Mouse (Mus musculus) forebrain, embryonic 15.5 days (tissue): ENCODE measurements around the gene Apol9a. TPM values are rescaled to one million over a fixed set of nuclear protein-coding genes. Genes with fewer than 3 reads are reported as not detected.
"Not testable (repeated sequence)": the region's sequence is repeated elsewhere in the genome, so short reads cannot be mapped to it uniquely, and the experiment has no call there.

Experiments used
- ATAC-seq: fragments of 200-750 bp; cut with Nextera tagmentation; replicated peaks from 2 replicates; pipeline ENCODE4 v1.8.0; 2017; ENCODE audit warnings: mild to moderate bottlenecking, moderate TSS enrichment, moderate library complexity
- H3K27ac ChIP-seq: fragments of 300-500 bp; sonication (generic); replicated peaks from 2 replicates; pipeline ENCODE4 v1.5.1; 2015; ENCODE audit warnings: mild to moderate bottlenecking, inconsistent platforms
- H3K27me3 ChIP-seq: fragments of 300-500 bp; sonication (generic); 2 replicates; pipeline ENCODE4 v1.6.1; 2015; ENCODE audit warnings: inconsistent platforms
- H3K36me3 ChIP-seq: fragments of 300-500 bp; sonication (generic); 2 replicates; pipeline ENCODE4 v1.6.1; 2015; ENCODE audit warnings: mild to moderate bottlenecking, inconsistent platforms
- H3K4me1 ChIP-seq: fragments of 300-500 bp; sonication (generic); 2 replicates; pipeline ENCODE4 v1.6.1; 2015; ENCODE audit warnings: inconsistent platforms
- H3K4me2 ChIP-seq: fragments of 300-500 bp; sonication (generic); replicated peaks from 2 replicates; pipeline ENCODE4 v1.6.1; 2015; ENCODE audit warnings: mild to moderate bottlenecking, inconsistent platforms
- H3K4me3 ChIP-seq: fragments of 300-500 bp; sonication (generic); 2 replicates; pipeline ENCODE4 v1.5.1; 2015; ENCODE audit warnings: mild to moderate bottlenecking, inconsistent platforms
- H3K9ac ChIP-seq: fragments of 300-500 bp; sonication (generic); replicated peaks from 2 replicates; pipeline ENCODE4 v1.6.1; 2015; ENCODE audit warnings: mild to moderate bottlenecking, inconsistent platforms
- H3K9me3 ChIP-seq: fragments of 300-500 bp; sonication (generic); 2 replicates; pipeline ENCODE4 v1.6.1; 2016; ENCODE audit warnings: inconsistent platforms
- WGBS: fragments of 180-500 bp; shearing (Covaris S2); methylation state at CpG from one replicate; pipeline ENCODE4 v1.1.7; 2015; ENCODE audit warnings: mixed read lengths; 5-methylcytosine and 5-hydroxymethylcytosine counted together
- polyA plus RNA-seq: library from polyadenylated mRNA; unstranded; fragments of >200 nt; fragmentation: Nextera tagmentation; extraction: Ambion mirVana; gene quantifications from 2 replicates; pipeline ENCODE4 v1.2.1, GENCODE M21; 2015

Apol9a gene
- polyA plus RNA-seq, result 0.11 and 0.19 TPM in 2 replicates

DNA sequence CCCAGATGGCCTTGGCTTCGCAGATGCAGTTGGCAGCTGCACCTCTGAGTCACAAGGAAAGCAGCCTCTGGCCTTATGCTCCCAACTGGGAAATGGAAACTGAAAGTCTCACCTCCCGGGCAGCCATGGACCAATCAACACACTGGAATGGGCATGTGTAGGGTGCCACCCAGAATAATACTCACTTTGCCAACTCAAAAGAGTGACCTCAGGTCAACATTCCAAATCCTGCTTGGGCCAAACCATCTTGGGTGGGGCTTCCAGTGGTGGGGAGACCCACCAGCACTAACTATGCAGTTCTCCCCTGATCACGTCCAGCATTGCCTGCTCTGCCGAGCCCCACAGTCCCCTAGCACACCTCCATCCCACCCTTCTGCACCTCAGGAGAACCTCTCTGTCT is at the start of gene Apol9a:
Apol9a (minus strand) TSS at position 101 of the 400 bp plus-strand sequence.
- not testable (repeated sequence) for H3K27ac ChIP-seq, H3K9me3 ChIP-seq, H3K4me1 ChIP-seq, ATAC-seq, H3K27me3 ChIP-seq, H3K4me2 ChIP-seq, H3K9ac ChIP-seq, H3K36me3 ChIP-seq, H3K4me3 ChIP-seq
- 100% methylated on average over 1 of the region's 4 CpGs for WGBS

DNA sequence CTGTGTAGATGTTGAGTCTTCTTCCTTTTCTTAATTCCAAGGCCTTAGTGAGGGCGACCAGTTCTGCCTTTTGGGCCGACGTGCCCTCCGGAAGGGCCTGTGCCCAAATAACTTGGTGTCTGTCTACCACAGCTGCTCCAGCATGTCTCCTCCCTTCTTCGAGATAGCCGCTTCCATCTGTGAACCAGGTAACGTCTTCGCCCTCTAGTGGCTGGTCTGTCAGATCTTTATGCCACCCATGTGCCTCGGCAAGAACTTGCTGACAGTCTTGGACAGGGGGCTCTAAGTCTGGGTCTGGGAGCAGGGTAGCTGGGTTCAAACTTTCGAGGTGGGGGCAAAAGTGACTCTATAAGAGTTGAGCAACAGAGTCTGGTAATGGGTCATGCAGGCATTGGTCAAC is 39.0 kb upstream of the Apol9a start:
- H3K27me3 ChIP-seq, H3K9ac ChIP-seq, H3K36me3 ChIP-seq, H3K4me2 ChIP-seq, H3K4me3 ChIP-seq, H3K4me1 ChIP-seq, ATAC-seq, H3K27ac ChIP-seq, H3K9me3 ChIP-seq: not testable (repeated sequence)
- 59% methylated on average over 10 of the region's 10 CpGs for WGBS

DNA sequence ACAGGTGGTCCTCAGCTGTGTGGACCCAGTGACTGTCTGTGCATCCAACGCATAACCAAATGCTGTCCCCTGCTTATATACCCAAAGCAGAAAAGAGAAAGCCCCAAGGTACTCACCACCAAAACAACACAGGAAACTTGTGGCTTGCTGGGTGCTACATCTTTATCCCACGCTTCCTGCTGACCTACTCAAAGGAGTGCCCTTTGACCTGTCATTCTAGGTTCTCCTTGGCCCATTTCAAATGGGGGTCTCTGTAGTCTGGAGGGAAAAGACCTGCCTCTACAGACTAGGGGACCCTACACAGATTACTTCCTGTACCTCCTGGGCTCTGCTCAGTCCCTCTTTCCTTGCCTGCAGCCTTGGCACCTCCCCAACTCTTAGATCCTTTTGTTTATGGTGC is 36.5 kb upstream of the Apol9a start, which contains the start of gene Apol7b:
Apol7b (minus strand) TSS at position 101 of the 400 bp plus-strand sequence.
- not testable (repeated sequence) for H3K4me2 ChIP-seq

DNA sequence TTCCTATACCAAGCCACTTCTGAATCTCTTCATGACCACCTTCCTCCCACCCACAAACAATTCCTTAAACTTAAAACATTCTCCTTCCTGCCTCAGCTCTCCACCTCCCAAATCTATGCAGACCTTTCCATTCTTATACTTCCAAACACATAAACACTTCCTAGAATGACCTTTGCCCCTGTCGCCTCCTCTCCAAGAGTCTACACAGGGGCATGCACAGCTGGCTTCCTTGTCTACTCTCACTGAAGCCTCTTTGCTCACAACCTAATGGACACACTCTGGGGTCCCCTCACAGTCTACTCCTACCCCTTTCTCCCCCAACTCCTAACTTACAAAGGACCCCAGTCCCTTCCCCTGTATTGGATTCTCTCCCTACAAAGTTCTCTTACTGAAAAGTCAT is 34.7 kb upstream of the Apol9a start:
- ATAC-seq, H3K36me3 ChIP-seq, H3K9me3 ChIP-seq, H3K9ac ChIP-seq, H3K4me3 ChIP-seq, H3K4me2 ChIP-seq, H3K27ac ChIP-seq, H3K4me1 ChIP-seq, H3K27me3 ChIP-seq: not testable (repeated sequence)
- 77% methylated on average over 1 of the region's 1 CpGs for WGBS

More for the DNA sequence above, 36.5 kb upstream of the Apol9a start, which contains the start of gene Apol7b:
- H3K4me3 ChIP-seq, H3K9ac ChIP-seq, H3K27ac ChIP-seq, H3K9me3 ChIP-seq, H3K36me3 ChIP-seq, H3K4me1 ChIP-seq, ATAC-seq, H3K27me3 ChIP-seq: not testable (repeated sequence)
- 91% methylated on average over 2 of the region's 2 CpGs for WGBS

DNA sequence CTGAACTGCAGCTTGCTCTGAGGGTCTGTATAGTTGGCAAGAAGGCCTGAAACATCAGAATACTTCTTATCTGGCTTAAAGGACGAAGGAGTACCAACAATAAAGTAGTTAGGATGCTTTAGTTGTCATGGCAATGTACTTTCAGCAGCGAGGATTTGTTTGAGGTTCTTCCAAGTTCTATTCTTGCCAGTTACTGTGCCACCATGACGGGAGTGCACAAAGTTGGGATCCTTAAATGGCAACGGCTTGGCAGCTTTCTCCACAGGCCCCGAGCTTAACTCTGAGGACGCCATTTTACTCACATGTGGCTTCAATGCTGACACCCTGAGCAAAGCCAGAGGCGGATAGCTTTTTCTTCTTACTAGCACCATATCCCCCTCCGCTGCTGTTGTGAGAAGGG is 33.8 kb upstream of the Apol9a start:
- H3K27ac ChIP-seq, ATAC-seq, H3K9me3 ChIP-seq, H3K9ac ChIP-seq, H3K4me3 ChIP-seq, H3K4me2 ChIP-seq, H3K36me3 ChIP-seq, H3K27me3 ChIP-seq, H3K4me1 ChIP-seq: not testable (repeated sequence)
- 55% methylated on average over 8 of the region's 8 CpGs for WGBS

DNA sequence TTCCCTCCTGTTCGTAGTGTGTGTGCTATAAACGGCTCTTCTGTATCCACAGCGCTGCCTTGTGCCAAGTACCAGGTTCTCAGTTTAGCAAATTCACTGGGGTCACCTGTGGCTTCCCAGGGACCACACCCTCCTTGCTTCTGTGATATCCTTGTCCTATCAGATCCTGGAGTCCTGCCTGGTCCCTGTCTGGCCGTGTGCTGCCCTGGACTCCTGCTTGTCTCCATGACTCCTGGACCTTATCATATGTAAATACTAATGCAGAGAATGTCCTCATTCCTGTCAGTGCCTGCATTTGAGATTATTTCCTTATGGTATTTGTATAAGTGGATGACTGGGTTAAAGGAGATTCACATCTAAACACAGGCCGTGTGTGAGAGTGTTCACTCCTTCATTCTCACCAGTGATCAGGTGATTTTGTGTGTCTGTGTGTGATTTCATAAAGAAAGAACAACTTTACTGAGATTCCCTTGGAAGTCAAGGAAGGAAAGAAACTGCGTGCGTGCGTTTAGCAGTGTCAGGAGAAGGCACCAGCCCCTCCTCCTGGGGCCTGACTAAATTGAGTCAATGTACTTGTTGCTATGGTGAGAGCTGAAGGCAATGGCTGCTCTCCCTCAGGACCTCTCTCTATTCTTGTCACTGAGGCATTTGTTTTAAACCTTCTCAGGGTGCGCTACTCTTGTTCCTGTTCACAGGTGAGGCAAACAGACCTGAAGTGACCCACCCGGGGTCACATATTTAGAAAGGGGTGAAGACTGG is 17.9 kb upstream of the Apol9a start:
- not testable (repeated sequence) for H3K27ac ChIP-seq, H3K27me3 ChIP-seq, H3K4me1 ChIP-seq, H3K9me3 ChIP-seq, H3K4me3 ChIP-seq, ATAC-seq, H3K36me3 ChIP-seq, H3K9ac ChIP-seq, H3K4me2 ChIP-seq
- 75% methylated on average over 9 of the region's 10 CpGs for WGBS

DNA sequence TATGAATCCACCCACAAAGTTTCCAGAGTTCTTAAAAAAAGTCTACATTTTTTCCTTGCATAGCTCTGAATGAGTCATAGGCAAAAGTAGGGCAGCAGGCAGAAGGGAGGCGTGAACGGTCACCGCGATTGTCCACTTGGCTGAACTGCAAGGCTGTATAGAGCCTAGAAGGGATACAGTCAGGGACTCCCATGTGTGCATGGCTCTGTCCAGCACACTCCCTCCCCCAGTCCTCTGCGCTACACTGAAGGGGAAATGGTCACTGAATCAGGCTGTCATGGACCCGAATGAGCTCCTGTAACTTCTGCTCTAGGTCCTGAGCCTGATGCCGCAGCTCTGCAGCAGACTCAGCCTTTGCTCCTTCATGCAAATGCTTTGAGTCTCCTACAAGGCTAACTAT is 12.0 kb upstream of the Apol9a start:
- not testable (repeated sequence) for H3K4me1 ChIP-seq, H3K36me3 ChIP-seq, H3K27me3 ChIP-seq, H3K4me2 ChIP-seq, H3K9ac ChIP-seq, H3K27ac ChIP-seq, H3K4me3 ChIP-seq, H3K9me3 ChIP-seq, ATAC-seq
- WGBS, result 93% methylated on average over 5 of the region's 7 CpGs

DNA sequence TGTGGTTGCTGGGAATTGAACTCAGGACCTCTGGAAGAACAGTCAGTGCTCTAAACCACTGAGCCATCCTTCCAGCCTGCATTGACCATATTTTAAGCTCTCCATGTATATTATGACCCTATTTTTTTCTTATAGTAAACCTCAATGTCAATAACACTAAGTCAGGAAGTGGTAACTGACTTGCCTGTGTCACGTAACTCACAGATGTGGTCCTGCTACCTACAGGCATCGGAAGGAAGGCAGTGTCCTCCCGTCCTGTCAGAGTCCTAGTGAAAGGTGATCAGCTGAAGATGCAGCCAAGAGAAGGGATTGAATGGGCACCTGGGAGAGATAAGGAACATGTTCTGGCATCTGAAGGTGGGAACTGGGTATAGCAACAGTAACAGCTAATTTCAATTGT is 8.7 kb upstream of the Apol9a start:
- not testable (repeated sequence) for H3K9ac ChIP-seq, H3K4me3 ChIP-seq, H3K4me2 ChIP-seq, H3K9me3 ChIP-seq, ATAC-seq, H3K36me3 ChIP-seq, H3K27me3 ChIP-seq, H3K4me1 ChIP-seq, H3K27ac ChIP-seq
- no CpG with 5 or more reads among the region's 3 CpGs for WGBS

DNA sequence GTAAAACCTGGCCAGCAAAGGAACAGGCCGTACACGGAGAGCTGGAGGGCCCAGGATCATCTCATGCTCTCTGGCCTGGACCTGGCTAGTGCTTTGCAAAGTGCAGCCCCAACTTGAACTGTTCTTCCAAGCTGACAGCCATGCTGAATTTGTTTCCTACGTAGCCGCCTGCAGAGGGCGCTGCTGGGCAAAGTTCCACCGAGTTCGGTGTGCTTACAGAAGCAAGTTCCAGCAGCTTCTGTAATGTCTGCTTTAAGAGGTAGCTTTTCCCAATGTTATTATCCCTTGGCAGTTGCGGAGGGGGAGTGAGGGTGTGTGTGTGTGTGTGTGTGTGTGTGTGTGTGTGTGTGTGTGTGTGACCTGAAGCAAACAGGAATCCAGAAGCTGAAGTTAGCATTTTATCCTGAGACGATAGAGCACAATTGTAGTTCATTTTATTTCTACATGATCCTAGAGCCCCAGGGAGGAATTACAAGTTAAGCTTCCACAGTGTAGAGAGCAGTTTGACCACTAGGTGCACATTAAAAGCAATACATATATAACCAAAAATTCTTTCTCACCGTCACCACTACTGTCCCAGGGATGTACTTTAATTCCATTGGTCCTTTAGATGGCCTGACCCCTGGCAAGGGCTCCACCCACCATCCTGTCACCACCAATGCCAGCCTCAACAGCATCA is 5.9 kb upstream of the Apol9a start:
- H3K27me3 ChIP-seq, H3K4me2 ChIP-seq, H3K9ac ChIP-seq, H3K27ac ChIP-seq, H3K4me3 ChIP-seq, H3K4me1 ChIP-seq, H3K36me3 ChIP-seq, H3K9me3 ChIP-seq, ATAC-seq: not testable (repeated sequence)
- WGBS, result 15% methylated on average over 5 of the region's 10 CpGs

DNA sequence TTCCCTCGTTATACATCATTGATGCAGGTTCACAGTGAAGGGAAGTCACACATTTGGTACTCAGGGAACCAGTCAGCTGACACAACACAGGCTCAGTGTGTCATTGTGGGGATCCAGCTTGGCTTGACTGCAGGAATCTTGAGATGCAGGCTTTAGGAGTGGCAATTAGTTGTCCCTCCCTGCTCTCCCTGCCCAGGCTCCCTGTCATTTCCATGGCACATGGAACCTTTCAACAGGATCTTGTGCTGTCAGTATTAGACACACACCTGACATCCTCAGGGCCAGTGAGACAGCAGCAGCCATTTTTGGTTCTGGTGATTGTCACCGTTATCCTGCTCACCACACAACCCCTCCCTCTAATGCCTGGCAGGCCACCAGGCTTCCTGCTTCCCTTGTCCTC is 4.7 kb upstream of the Apol9a start:
- not testable (repeated sequence) for H3K36me3 ChIP-seq, H3K4me3 ChIP-seq, H3K27me3 ChIP-seq, H3K9ac ChIP-seq, H3K27ac ChIP-seq, H3K4me1 ChIP-seq, H3K4me2 ChIP-seq, ATAC-seq, H3K9me3 ChIP-seq
- WGBS, result 66% methylated on average over 2 of the region's 2 CpGs

DNA sequence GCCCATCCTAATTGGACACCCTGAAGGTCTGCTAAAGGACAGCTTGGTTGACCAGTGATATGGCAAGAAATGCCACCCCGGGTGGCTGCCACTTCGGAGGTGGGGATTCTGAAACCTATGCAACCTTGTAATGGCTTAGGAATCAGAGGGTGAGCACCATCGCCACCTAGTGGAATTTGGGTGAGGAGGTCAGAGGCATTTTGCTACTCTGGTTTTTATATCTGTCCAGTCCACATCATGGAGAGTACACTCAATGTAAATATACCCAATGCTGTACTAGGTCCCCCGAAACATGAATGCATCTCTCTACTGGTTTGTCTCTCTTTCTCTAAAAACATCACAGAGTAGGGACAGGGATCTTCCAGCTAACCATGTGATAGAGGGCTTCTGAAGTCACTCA is 1.8 kb upstream of the Apol9a start:
- ATAC-seq, H3K9me3 ChIP-seq, H3K4me1 ChIP-seq, H3K27me3 ChIP-seq, H3K4me2 ChIP-seq, H3K4me3 ChIP-seq, H3K27ac ChIP-seq, H3K36me3 ChIP-seq, H3K9ac ChIP-seq: not testable (repeated sequence)
- 18% methylated on average over 4 of the region's 4 CpGs for WGBS

DNA sequence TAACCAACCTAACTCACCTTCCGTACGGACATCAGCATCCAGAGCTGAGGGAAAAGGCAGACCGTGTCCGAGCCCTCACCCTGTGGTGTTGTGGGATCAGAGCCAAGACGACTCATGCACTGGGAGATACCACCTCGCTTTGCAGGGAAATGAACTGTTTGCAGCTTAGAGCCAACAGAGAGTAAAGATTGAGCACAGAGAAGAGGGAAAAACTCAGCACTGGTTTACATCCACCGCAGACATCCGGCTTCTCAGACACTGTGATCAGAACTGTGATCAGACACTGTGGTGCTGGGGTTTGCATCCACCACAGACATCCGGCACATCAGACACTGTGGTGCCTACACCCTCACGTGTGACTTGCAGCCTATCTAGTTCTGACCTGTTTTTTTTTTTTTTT is 4.6 kb downstream of the Apol9a start:
- not testable (repeated sequence) for H3K36me3 ChIP-seq, H3K27me3 ChIP-seq, H3K9ac ChIP-seq, H3K27ac ChIP-seq, H3K9me3 ChIP-seq, H3K4me1 ChIP-seq, H3K4me2 ChIP-seq, H3K4me3 ChIP-seq, ATAC-seq
- 76% methylated on average over 10 of the region's 10 CpGs for whole genome bisulfite sequencing

DNA sequence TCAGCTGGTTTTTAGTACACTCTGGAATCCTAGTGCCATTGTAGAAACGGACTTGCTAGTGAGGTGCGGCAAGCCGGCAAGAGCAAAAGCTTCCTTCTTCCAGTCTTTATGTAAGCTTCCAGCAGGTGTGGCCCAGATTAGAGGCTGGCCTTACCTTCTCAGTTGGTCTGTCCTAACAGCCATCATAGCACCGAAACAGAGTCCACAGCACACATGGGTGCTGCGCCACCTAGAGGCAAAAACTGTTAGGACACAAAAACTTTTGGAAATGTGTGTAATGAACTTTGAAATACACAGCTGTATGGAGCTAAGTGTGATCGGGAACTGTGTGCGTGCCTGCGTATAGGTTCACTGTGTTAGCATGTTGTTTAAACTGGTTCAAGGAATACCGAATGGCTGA is 11.9 kb downstream of the Apol9a start, which contains the start of gene Apol7a:
Apol7a (minus strand) TSS at position 84 of the 400 bp plus-strand sequence.
- H3K27ac ChIP-seq, H3K9me3 ChIP-seq, ATAC-seq, H3K4me2 ChIP-seq, H3K36me3 ChIP-seq, H3K9ac ChIP-seq, H3K27me3 ChIP-seq, H3K4me1 ChIP-seq, H3K4me3 ChIP-seq: not testable (repeated sequence)
- 62% methylated on average over 9 of the region's 9 CpGs for WGBS
